Mouse (Mus musculus) 3T3-L1 (cell line): ENCODE data around the gene Homez.

ENCODE experiments used
- DNase-seq: peaks from one replicate; pipeline ENCODE4 v3.0.0-alpha.2; 2015; ENCODE audit warnings: low read depth, low spot score

Homez gene

GRCm38 (mm10) chr14:54868026-54868425 lies 2.7 kb downstream of the Homez start:
- no peak for DNase-seq

- no peak for DNase-seq
These were observed 3.8 kb downstream of the Homez start for GRCm38 (mm10) chr14:54866936-54867335.

GRCm38 (mm10) chr14:54866268-54866667 lies 4.5 kb downstream of the Homez start:
- no peak for DNase-seq

DNA sequence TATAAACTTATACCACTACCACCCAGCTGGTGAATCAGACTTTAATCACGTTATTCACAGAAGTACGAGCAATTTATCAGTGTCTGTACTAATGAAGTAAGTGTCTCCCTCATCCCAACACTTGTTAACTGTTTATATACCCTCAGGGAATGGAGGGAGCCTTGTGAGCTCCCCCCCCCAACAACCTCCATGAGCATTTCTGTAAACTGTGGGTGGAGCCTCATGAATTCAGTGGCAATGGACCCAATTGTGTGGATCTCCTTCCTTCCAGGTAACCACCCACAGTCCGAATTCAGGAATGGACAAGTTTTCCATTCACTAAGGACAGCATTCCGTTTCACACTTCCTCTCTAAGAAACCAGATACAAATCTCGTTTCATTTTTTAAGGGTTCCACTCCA lies 5.1 kb downstream of the Homez start:
- no peak for DNase-seq

GRCm38 (mm10) chr14:54864313-54865036 lies 6.3 kb downstream of the Homez start:
- DNase-seq: peak; percentile 49

GRCm38 (mm10) chr14:54863501-54864312 lies 7.1 kb downstream of the Homez start:
- peak; percentile 86 for DNase-seq

GRCm38 (mm10) chr14:54860511-54860910 lies 10.2 kb downstream of the Homez start:
- peak; percentile 70 for DNase-seq

DNA sequence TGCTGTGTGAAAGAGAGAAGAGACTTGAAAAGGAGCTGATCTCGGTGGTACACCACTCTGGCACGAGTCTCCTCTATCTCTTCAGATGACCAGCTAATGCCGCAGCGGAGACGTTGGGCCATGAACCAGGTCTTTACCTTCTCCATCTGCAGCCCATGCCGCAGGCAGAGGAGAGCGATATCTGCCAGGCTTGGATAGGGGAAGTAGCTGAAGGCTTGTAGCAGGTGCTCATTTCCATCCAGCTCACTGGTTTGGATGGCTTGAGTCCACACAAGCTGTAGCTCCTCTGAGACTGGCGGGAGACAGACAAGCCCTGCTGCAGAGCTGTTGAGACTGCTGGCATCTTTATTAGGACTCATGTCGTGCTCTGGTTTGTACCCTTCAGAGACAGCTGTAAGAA lies 12.9 kb downstream of the Homez start:
- no peak for DNase-seq

DNA sequence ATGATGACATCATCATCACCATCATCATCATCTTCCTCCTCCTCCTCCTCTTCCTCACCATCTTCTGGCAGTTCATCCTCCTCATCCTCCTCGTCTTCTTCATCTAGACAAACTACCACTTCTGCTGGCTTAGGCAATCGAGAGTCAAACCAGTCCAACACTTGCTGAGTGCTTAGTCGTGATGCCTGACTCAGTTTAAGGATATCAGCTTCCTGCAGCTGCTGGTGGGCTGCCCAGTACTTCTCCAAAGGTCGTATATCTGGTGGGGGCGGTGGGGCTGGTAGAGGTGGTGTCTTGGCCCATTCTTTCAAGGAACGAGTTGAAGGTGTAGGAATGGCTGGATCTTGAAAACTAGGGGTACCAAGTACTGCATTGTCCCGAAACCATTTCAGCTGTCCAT lies 14.1 kb downstream of the Homez start:
- no peak for DNase-seq

DNA sequence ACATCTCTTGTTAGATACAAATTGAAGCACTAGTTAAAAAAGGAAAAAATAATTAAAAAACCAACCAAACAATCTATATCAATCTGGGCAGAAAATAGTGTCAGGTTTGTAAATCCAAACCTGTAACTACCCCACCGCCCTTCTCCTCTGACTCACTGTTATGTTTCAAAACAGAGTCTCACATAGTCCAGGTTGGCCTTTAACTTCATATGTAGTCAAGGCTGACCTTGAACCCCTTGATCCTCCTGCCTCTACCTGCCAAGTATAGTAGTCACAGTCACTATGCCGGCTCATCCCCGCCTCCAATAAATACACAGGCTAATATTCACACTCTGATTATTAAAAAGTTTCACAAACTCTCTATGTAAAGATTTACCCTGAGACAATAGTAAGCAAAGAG lies 15.0 kb downstream of the Homez start:
- no peak for DNase-seq

DNA sequence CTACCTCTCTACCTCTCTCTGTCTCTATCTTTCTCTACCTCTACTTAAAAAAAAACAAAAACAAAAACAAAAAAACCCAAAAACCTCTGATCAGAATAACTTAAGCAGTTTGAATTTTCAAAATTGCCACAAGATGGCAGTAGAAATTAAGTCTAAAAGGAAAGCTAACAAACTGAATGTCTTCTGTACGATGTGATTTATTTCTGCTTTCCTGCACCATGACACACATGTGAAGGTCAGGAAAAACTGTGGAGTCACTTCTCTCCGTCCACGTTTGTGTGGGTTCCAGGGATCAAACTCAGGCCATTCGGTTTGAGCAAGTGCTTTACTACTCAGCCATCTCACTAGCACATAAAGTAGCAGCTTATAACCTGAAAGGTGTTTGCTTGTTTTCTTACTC lies 27.3 kb downstream of the Homez start:
- DNase-seq: peak; percentile 68

DNA sequence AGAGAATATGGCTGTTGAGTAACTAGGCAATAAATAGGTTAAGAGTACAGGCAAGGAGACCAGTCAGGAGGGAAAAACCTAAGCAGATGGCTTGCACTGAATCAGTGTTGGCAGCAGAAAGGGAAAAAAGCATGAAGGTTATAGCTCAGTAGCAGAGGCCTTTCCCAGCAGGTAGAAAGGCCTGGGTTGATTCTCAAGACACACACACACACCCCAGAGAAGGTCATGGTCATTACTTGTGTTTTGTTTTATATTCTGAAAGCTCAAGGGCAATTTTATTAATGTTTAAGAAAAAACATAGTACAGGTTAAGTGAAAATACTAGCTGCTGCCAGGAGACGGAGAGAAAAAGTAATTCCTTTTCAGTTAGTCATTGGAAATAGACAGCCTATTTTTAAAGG lies 47.0 kb downstream of the Homez start:
- DNase-seq: no peak

DNA sequence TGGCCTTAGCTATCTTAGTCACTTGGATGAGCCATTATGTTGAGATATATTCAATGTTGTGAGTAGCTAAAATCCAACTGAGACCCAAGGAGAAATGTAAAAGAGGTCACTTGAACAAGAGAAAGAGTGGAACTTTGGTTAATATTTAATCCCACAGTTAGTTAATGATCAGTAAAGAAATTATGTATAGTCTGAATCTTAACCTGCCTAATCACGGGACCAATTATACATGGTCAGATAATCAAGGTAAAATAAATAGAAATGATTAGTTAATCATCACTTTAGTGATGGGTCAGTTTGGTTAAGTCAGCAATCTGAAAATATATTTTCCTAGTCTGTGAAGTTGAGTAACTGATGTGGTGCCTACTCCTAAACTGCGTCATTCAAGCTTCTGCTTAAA lies 48.5 kb downstream of the Homez start:
- no peak for DNase-seq

DNA sequence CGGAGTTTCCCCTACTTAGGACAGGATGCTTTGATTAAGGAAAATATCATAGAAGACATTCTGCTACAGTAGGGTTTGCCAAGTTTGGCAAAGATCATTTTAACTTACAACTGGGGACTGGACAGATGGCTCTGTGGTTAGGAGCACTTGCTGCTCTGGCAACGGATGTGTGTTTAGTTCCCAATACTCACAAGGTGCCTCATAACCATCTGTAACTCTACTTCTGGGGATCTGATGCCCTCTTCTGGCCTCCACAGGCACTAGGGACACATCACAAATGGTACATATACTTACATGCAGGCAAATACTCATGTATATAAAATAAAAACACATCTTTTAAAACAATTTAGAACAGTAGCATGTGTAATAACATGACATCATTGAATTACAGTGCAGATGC lies 53.0 kb downstream of the Homez start:
- DNase-seq: peak; percentile 34

DNA sequence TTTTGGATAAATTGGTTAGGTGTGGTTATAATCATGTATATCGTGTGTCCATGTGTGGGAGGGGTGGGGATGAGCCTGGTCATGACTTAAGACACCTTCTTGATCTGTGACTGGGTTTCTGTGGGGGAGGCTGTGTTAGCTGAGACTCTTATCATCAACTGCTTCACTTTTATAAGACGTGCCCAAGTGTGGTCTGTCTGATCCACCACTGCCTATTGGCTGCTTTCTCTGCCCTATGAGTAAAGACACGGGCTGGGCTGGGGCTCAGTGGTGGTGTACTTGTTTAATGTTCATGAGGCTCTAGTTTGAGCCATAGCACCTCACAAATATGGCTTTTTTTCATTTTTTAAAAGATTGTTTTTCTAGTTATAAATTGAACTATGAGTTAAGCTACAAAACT lies 55.0 kb downstream of the Homez start:
- no peak for DNase-seq

DNA sequence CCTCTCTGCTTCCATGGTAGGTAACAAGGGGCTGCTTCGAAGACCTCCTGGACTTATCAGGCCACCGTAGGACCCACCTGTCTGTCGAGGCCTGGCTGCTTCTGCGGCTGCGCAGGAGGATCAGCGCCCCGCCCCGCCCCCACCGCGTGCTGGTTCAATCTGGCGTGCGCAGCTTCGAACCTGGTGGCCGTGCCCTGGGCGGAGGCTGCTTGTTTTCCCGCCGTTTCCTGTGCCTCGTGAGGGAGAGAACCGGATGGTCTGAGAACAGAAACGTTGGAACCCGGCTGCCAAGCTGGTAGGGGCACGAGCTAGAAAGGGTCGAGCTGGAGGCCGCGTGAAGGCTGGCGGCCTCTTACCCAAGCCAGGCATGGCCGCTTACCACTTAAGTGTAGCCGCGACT lies 56.8 kb downstream of the Homez start, which contains the start of gene Rnf212b:
Gene Rnf212b, plus strand, starts transcription at position 151 of the 400 bp plus-strand sequence.
- DNase-seq: no peak

GRCm38 (mm10) chr14:54809668-54810033 lies 61.1 kb downstream of the Homez start:
- DNase-seq: no peak

DNA sequence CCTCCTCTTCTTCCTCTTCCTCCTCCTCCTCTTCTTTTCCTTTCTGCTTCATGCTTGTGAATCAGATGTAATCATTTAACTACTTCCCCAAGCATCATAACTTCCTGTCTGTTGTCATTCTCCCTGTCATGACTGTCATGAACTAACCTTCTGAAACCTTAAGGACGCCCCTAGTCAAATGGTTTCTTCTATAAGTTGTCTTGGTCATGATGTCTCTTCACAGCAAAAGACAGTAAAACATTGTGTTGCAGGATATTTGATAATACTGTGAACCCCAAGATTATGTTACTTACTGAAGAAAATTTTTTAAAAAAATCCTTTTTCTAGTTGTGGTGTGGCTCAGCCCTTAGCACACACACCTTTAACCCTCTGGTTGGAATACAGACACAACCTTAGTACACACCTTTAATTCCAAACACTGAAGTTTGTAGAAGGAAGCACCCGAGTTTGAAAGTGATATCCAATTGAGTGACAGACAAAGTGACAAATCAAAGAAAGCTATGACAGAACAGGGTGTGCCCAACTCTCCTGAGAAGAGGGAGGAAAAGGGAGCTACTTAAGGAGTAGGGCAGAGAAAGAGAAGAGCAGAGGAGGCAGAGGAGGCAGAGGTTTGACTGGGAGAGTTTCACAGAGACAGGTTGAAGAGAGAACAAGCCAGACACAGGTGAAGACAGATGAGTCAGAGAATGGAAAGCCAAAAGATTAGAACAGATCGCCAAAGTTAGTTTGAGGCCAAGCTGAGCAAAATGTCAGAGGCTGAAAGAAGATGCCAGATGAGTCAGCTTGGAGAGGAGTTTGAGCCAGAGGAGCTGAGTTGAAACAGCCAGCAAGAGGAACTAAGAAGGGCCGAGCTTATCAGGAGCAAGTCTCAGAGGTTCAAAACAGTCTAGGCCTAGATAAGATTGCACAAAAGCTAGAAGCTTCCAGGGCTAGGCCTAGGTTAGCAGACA lies 61.8 kb downstream of the Homez start:
- DNase-seq: peak; percentile 56

DNA sequence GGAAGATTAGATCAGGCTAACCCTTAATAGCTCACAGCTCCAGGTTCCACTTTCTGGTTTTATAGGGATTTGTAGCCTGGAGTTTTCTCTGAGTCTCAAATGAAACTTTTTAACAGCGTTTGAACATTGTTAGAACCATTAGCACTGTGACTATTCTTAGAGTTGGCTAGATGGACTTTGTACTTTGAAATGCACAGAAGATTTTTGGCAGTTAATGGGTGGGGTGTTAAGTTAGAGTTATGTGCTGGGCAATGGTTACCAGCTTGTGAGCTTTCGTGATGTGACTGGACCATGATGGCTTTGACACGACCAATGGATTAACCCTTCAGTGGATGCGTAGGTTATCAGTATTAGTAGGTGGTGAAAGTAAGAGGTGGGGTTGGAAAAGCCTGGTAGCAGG lies 64.6 kb downstream of the Homez start:
- no peak for DNase-seq
